Mouse (Mus musculus): ENCODE data around the gene Pde8b. TPM values are rescaled to one million over a fixed set of nuclear protein-coding genes. Genes with fewer than 3 reads are reported as not detected.

Pde8b gene
- total RNA-seq, 2 experiments from 2014 or later = 59.6 to 79.0 TPM

DNA sequence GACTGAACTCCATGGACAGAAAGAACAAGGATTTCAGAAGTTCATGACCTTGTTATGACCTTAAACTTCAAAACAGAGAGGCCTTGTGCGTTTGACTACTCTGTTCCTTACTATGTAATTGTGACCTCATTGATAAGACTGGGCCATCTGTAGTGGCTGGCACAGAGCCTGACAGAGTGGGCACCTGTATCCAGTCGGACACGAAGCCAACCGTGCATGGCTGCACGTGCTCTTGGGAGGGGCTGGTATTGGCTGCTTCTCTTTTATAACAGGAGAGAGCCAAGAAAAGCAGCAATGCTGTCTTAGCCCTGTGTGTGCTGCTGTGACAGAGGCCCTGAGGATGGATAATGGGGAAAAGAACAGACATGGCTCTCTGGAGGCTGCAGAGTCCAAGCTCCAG lies 73.7 kb downstream of the Pde8b start:
- intact Hi-C loops (cut with DNase I) = no loop called here
- no peak for DNase-seq (ENCODE audit: extremely low spot score in 1 of 2, low spot score in 2 of 2)

DNA sequence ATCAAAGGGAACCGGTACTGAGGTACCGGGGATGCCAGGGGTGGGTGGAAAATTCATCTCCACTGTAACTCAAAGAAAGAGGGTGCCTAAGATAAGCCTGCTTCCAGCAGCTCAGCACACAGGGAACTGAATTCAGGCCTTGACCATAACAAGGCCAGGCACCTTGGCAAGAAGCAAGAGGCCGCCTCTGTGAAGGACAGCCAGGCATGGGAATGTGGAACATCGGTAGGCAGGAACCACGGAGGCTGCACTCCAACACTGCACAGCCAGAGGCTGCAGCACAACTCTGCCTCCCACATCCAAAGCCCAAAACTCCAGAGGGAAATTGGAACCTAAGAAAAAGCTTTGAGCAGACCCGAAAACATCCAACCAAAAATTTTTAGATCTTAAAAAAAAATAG lies 75.9 kb downstream of the Pde8b start:
- no peak for DNase-seq (ENCODE audit: extremely low spot score in 1 of 2, low spot score in 2 of 2)
- intact Hi-C loops (cut with DNase I) = no loop called here

DNA sequence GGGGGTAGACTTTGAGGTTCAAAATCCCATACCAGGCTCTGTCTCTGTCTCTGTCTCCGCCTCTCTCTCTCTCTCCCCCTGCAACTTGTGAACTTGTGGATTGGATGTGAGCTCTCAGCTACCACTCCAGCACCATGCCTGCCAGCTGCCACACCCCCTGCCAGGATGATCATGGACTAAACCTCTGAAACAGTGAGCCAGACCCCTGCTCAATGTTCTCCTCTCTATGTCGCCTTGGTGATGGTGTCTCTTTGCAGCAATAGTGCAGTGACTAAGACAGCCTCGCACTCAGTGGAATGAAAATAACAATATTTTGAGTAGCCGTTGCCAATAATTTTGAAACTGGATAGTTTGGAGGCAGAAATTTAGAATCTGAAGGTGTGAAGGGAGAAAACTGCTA lies 77.8 kb downstream of the Pde8b start:
- intact Hi-C loops (cut with DNase I) = no loop called here
- no peak for DNase-seq (ENCODE audit: extremely low spot score in 1 of 2, low spot score in 2 of 2)

DNA sequence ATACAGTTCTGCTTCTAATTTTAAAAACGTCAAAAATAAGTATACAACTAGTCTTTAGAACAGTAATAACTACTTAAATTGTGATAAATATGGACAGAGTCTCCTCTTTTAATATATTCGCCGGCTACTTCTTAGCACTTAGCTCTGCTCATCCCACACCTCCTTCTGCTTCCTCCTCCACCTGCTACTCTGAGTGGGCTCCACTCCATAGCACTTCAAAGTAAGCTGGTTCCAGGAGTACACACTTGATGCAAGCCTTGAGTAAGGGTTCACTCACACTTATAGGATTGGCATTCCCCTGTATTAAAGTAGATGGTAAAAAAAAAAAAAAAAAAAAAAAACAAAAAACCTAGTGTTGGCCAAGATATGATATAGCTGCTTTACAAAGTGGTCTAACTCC lies 89.9 kb downstream of the Pde8b start:
- DNase-seq (ENCODE audit: extremely low spot score in 1 of 2, low spot score in 2 of 2) = no peak
- intact Hi-C loops (cut with DNase I) = no loop called here

DNA sequence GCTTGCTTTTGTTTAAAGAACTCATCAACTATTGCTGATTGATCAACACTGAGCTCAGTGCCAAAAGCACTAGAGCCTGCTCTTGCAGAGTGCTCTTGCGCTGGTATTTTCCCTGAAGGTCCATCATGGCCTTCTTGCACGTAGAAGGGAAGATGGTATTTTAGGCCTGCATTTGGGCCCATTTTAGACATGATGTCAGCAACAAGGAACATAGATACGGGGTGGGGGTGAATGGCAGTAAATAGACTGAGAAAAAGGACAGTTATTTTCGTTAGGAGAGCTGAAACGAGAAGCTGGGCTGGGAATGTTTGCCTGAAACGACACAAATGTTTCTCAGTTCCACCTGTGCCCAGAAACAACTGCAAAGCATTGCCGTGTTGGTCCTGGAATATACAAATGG lies 91.2 kb downstream of the Pde8b start:
- intact Hi-C loops (cut with DNase I) = no loop called here

DNA sequence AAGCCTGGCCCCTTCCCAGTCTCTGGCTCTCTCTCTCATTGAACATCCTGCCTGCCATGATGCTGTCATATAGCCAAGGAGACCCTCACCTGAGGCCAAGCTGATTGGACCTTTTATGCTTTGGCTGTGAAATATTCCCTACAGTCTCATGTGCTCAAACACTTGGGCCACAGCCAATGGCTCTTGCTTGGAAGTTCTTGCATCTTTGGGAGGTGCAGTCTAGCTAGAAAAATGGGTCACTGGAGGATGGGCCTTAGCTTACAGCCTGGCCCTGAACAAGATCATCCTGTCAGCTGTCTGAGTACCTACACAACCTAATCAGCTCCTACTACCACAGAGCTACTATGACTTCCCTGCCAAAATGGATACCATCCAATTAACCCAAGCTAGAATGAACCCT lies 105.4 kb downstream of the Pde8b start:
- intact Hi-C loops (cut with DNase I) = no loop called here
- DNase-seq (ENCODE audit: extremely low spot score in 1 of 2, low spot score in 2 of 2) = no peak

More for the DNA sequence above, 91.2 kb downstream of the Pde8b start:
- DNase-seq (ENCODE audit: extremely low spot score in 1 of 2, low spot score in 2 of 2) = no peak

DNA sequence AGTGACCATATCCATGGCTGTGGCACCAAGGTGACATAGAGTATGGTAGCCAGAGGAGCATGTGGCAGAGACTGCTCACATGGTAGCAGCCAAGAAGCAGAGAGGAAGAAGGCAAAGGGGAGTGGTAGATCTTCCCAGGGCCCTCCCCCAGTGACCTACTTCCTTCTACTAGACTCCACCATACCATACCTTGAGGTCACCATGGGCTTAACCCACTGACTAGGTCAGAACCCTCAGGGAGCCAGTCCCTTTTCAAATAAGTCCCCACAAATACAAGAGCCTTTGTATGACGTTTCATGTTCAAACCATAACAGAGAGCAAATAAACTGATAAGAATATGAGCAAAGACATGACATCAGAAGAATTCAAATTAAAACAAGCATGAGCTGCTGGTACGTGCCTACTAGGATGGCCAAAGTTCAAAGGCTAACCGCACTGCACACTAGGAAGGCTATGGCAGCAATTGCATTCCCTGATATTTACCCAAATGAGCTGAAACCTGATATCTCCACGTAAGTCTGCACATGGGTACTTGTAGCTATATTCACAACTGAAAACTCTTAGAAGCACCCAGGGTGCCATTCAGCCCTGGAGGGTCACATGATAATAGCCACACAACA lies 109.6 kb downstream of the Pde8b start:
- DNase-seq (ENCODE audit: extremely low spot score in 1 of 2, low spot score in 2 of 2) = no peak
- intact Hi-C loops (cut with DNase I) = no loop called here

DNA sequence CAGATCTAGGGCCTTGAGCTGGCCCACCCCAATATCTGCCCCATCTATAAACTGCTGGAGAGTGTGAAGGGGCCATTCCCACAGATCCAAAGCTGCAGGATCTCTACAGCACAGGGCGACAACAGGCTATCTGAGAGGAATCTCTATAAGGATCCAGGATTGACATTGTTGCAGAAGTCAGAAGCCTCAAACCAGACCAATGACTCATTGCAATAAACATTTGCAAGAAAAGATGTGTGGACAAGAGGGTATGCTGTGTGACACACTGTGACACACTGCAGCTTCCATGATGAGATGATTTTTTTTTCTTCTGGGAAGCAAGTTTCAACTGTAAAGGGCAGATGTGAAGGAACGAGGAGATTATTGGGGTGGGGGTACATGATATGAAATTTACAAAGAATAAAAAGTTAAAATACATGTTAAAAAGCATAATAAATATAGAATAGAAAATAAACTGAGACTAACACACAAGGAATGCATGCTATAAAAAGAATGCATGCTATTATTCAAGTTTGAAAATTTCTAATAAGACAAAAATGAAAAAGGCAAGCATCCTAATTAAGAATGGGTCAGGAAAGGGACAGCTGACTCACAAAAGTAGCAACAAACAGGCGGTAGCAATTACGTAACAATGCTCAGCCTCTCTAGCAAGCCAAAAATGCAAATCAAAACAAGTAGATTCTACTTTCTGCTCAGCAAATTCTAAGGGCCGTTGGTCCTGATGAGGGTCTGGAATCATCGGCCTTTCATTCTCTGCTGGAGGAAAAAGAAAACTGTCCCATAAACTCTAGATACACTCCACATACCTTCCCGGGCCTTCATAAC lies 114.6 kb downstream of the Pde8b start:
- intact Hi-C loops (cut with DNase I) = no loop called here
- DNase-seq (ENCODE audit: extremely low spot score in 1 of 2, low spot score in 2 of 2) = no peak

DNA sequence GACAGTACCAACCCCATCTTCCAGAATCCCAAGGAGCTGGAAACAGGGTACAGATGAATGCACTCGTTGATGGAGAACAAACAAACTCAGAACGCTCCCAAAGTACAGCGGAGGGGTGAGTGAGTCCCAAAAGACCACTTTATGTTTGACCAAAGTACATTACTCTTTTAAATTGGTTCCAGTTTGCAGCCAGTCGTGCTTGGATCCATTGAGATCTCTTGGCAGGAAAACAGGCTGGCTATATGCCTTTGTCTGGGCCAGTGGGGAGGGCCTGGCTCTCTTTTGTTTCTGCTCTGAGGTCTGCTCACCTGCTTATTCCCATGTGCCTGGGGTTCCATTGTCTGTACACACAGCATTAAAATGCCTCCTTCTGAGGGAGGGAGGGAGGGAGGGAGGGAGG lies 118.3 kb downstream of the Pde8b start:
- intact Hi-C loops (cut with DNase I) = no loop called here
- DNase-seq (ENCODE audit: extremely low spot score in 1 of 2, low spot score in 2 of 2) = no peak

DNA sequence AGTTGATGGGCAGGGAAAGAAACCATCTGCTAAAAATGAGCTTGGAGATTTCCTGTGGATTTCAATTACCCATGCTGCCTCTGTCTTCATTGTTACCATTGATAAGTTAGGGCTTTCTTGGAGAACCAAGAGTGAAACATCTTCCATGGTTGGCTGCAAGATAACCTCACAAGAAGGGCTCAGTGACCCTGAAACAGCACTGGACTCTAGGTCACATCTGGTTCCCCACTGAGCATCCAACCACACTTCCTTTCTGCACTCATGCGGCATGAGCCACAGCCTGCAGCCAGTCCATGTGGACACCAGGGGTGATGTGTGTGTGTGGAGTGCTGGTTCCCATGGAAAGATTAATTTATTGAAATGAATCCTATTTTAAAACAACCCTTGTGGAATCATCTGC lies 119.1 kb downstream of the Pde8b start:
- intact Hi-C loops (cut with DNase I) = no loop called here
- DNase-seq (ENCODE audit: extremely low spot score in 1 of 2, low spot score in 2 of 2) = no peak

DNA sequence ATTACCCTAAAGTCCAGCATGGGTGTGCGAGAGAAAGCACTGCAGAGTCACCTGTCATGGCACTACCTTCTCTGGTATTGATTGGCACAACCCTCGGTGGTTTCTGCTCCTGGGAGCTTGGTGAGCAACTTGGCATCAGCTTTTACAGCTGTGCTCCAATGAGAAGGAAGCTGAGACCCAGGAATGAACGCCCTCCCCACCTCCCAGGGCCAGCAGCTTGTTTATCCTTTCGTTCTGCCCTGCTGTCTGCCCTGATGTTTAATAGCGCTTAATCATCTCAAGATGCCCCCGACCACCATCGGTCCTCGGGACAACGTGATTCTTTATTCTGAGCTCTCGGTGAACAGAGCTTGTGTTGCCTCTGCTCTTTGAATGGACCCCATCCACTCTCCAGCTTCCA lies 122.8 kb downstream of the Pde8b start:
- intact Hi-C loops (cut with DNase I) = no loop called here

DNA sequence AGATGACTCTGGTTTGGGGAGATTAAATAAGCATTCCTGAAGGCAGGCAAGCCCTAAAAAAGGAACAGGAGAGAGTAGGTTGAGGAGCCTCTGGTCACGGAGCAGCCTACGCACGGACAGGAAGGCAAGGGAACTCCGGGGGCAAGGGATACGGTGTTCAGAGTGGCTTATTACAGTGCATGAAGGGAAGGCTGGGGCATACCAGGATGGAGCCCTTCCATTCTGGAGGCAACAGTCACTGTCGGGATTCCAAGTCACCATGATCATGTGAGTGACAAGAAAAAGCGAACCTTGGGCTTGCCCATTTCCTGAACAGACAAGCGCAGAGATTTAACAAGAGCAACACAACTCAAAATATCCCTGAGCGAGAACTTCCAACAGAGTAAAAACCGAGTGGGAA lies 123.3 kb downstream of the Pde8b start:
- no peak for DNase-seq (ENCODE audit: extremely low spot score in 1 of 2, low spot score in 2 of 2)
- intact Hi-C loops (cut with DNase I) = no loop called here

More for the DNA sequence above, 122.8 kb downstream of the Pde8b start:
- no peak for DNase-seq (ENCODE audit: extremely low spot score in 1 of 2, low spot score in 2 of 2)

DNA sequence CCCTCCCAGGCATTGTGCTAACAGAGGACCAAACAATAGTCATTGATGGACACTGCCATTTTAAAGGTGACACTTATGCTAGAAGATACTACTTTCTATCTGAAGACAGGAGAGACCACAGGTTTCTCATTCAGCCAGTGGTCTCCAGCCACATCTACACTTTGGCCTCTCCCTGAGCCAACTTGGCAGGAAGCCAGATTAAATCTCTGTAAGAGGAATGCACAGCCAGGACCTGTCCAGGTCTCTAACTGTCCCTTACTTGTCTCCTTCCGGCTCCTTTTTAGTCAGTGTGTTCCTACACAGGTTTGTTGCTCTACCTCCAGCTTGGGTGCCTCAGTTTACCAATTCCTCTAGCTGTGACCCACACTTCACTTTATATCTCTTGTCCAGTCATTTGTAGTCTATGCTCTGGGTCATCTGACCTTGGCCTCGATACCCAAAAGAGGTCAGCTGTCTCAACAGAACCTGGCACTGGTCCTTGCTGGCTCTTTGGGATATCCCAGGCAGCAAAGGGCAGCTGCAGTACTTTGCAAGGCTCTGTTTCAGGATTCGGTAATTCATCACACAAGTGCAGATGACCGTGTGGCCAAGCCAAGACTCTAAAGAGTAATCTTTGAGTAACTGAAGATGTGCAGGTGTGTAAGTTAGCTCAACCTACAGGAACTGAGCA lies 124.5 kb downstream of the Pde8b start:
- DNase-seq (ENCODE audit: extremely low spot score in 1 of 2, low spot score in 2 of 2) = no peak
- intact Hi-C loops (cut with DNase I) = no loop called here

DNA sequence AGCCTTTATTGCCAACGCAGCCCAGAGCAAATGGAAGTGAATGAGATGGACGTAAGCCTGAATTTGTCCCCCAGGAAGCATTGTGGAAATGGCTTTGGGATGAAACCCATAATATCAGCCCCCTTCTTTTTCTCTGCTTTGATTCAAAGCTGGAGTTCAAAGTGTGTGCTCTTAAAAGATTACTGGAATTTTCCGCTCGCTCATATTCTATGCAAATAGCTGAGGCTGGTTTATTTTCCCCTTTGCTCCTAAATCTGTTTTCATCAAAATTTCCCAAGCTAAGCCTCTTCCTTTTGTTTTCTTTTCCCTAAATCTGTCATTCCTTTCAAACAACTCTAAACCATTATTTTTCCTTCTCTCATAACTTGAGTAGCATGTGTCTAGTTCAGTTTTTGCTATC lies 129.6 kb downstream of the Pde8b start:
- no peak for DNase-seq (ENCODE audit: extremely low spot score in 1 of 2, low spot score in 2 of 2)
- intact Hi-C loops (cut with DNase I) = no loop called here

DNA sequence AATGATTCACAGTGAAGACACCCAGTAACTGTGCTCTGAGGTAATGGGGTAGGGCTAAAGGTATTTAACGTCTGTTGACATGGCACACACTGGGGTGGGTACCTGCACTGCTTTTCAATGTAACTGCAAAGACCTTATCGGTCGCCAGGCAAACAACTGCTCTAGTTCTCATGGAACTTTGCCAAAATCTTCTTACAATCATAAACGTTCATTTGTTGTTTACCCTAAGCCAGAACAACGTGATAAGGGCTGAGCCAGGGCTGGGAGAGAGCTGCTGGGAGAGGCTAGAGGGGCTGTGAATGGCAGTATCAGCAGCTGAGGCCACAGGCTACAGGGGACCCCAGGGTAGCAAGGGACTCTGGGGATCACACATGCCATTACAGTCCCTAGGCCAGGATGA lies 136.4 kb downstream of the Pde8b start:
- DNase-seq (ENCODE audit: extremely low spot score in 1 of 2, low spot score in 2 of 2) = no peak
- intact Hi-C loops (cut with DNase I) = no loop called here

DNA sequence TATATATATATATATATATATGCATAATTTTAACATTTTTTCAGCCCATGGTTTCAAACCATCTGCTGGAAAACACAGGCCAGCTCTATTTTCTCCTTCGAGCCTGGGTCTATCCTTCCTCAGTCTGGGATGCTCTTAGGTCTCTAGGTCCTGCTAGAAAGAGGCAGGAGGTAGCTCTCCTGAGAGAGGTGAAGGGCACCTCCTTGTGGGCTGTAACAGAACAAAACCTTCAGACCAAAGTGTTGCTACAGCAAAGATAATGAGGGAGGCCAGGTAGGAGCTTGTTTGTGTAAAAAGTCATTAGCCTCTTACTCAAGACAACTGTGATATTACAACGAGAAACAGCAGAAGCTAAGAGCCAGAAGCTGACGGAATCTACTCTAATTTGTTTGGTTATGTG lies 140.6 kb downstream of the Pde8b start:
- intact Hi-C loops (cut with DNase I) = loop anchor here (5.0 kb wide), 1 partner anchor 113 kb away; no protein-coding TSS in a partner anchor
- no peak for DNase-seq (ENCODE audit: extremely low spot score in 1 of 2, low spot score in 2 of 2)

DNA sequence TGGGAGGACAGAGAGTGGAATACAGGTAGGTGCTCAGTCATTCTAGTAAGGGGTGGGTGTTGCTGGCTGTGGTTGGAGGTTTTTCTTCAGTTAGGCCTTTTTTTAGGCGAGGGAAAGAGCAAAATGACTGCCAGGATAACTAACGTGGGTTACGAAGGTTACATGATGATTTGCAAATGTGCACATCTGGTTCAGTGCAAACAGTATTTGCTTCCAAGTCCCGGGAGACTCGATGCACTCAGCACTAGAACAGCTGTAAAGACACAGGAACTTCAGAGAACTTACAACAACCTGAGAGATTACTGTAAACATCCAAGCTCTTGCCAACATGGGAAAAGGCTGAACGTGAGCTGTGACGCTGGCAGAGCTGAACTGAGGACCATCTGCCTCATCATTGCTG lies 142.1 kb downstream of the Pde8b start:
- DNase-seq (ENCODE audit: extremely low spot score in 1 of 2, low spot score in 2 of 2) = no peak
- intact Hi-C loops (cut with DNase I) = loop anchor here (5.0 kb wide), 1 partner anchor 114 kb away; no protein-coding TSS in a partner anchor

DNA sequence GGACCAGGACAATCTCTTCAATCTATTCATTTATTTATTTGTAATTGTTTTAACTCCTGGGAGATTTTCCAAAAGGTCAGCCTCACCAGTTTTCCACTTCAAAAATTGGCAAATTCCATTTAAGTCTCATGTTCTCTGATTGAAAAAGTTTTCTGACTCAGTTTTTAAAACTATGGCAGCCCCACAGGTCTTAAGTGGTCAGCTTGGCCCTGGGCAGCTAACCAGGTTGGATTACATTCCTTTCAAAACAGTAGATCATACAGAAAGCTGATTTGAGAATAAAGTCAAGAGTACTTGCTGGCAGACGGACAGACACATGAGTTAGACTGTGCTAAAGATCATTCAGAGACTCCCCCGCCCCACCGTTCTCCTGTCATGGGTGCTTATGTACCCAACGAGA lies 145.3 kb downstream of the Pde8b start:
- intact Hi-C loops (cut with DNase I) = loop anchor here (5.0 kb wide), 1 partner anchor 117 kb away; no protein-coding TSS in a partner anchor

DNA sequence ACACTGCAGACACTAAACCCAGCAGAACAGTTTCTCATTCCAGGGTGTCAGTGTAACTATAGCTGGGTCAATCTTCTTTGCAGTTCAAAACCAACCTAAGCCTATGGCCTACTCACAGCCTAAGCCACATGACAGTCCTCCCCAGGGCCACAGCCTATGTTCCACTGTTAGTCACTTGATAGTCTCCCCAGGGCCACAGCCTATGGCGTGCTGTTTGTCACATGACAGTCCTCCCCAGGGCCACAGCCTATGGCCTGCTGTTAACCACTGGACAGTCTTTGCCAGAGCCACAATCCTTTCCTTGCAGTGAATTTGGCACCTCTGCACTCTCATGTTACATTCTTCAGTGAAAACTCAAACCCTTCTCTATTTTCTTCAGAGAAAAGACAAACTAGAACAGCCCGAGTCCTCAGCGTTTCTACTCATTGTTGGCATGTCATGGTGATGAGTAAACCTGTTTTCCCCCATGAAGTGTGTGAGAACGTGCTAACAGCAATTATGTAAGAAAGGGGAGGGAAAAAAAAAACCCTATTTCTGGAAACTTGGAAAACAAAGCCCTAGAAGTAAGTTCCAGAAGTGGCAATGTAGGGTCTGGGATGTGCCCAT lies 147.0 kb downstream of the Pde8b start:
- DNase-seq (ENCODE audit: extremely low spot score in 1 of 2, low spot score in 2 of 2) = no peak
- intact Hi-C loops (cut with DNase I) = no loop called here

More for the DNA sequence above, 145.3 kb downstream of the Pde8b start:
- DNase-seq (ENCODE audit: extremely low spot score in 1 of 2, low spot score in 2 of 2) = no peak

DNA sequence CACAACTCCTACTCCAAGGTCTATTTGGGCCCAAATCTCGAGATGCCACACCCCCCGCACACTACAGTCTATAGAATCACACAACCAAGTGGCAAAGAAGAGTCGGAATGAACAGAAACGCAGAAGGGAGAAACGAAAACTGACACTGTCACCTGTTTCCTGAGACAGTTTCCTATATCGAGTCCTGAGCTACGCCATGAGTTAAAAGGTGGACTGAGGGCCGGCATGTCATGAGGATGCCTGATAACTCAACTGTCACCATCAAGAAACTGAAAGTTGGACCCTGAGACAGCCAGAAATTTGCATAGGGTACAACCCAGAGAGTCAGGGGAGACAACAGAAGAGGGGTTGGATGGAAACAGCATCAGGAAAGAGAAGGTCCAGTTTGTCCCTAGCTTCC lies 148.8 kb downstream of the Pde8b start:
- intact Hi-C loops (cut with DNase I) = no loop called here
- no peak for DNase-seq (ENCODE audit: extremely low spot score in 1 of 2, low spot score in 2 of 2)
